Mouse (Mus musculus) adrenal gland, postnatal 14 days (tissue): ENCODE data around the gene Snap91. TPM values are rescaled to one million over a fixed set of nuclear protein-coding genes. Genes with fewer than 3 reads are reported as not detected.

Experiments used
- DNase-seq: peaks from one replicate; pipeline ENCODE4 v3.0.0; 2021; ENCODE audit warnings: mixed read lengths
- total RNA-seq: library from RNA; stranded (reverse); gene quantifications from 2 replicates; pipeline ENCODE4 v1.2.3, GENCODE M21; 2021

Gene Snap91
- total RNA-seq, 1 experiment from 2014 or later = 21.5 TPM

GRCm38 (mm10) chr9:86814340-86814739 lies 66.1 kb downstream of the Snap91 start:
- DNase-seq = no peak

GRCm38 (mm10) chr9:86813327-86813726 lies 67.1 kb downstream of the Snap91 start:
- DNase-seq = no peak

GRCm38 (mm10) chr9:86810696-86811232 lies 69.7 kb downstream of the Snap91 start:
- no peak for DNase-seq

- no peak for DNase-seq
These were observed 70.2 kb downstream of the Snap91 start for GRCm38 (mm10) chr9:86810213-86810612.

GRCm38 (mm10) chr9:86800600-86801163 lies 79.8 kb downstream of the Snap91 start:
- peak; percentile 48 for DNase-seq

GRCm38 (mm10) chr9:86799099-86799498 lies 81.4 kb downstream of the Snap91 start:
- DNase-seq = no peak

GRCm38 (mm10) chr9:86798686-86799085 lies 81.8 kb downstream of the Snap91 start:
- DNase-seq = no peak

- DNase-seq = no peak
These were observed 82.3 kb downstream of the Snap91 start for GRCm38 (mm10) chr9:86798129-86798528.

GRCm38 (mm10) chr9:86797553-86797952 lies 82.9 kb downstream of the Snap91 start:
- DNase-seq = no peak

- no peak for DNase-seq
These were observed 85.2 kb downstream of the Snap91 start for GRCm38 (mm10) chr9:86795236-86795635.

GRCm38 (mm10) chr9:86791927-86792326 lies 88.5 kb downstream of the Snap91 start:
- no peak for DNase-seq

- DNase-seq = no peak
These were observed 91.3 kb downstream of the Snap91 start for GRCm38 (mm10) chr9:86789186-86789585.

GRCm38 (mm10) chr9:86782836-86783235 lies 97.6 kb downstream of the Snap91 start:
- no peak for DNase-seq

- no peak for DNase-seq
These were observed 99.0 kb downstream of the Snap91 start for GRCm38 (mm10) chr9:86781426-86781825.

- DNase-seq = no peak
These were observed 102.2 kb downstream of the Snap91 start for GRCm38 (mm10) chr9:86778212-86778611.

GRCm38 (mm10) chr9:86777309-86777708 lies 103.1 kb downstream of the Snap91 start:
- no peak for DNase-seq

- DNase-seq = no peak
These were observed 105.1 kb downstream of the Snap91 start for GRCm38 (mm10) chr9:86775374-86775773.

- no peak for DNase-seq
These were observed 106.5 kb downstream of the Snap91 start for GRCm38 (mm10) chr9:86773996-86774395.

GRCm38 (mm10) chr9:86772897-86773296 lies 107.6 kb downstream of the Snap91 start:
- DNase-seq = no peak

- DNase-seq = no peak
These were observed 113.5 kb downstream of the Snap91 start for GRCm38 (mm10) chr9:86766991-86767390.

GRCm38 (mm10) chr9:86764002-86764401 lies 116.5 kb downstream of the Snap91 start:
- DNase-seq = no peak

GRCm38 (mm10) chr9:86762477-86763376 lies 117.7 kb downstream of the Snap91 start:
- no peak for DNase-seq

- peak; percentile 84 for DNase-seq
These were observed 134.4 kb downstream of the Snap91 start for GRCm38 (mm10) chr9:86745926-86746581.
